Mouse (Mus musculus): ENCODE data around the gene Foxl2. TPM values are rescaled to one million over a fixed set of nuclear protein-coding genes. Genes with fewer than 3 reads are reported as not detected.

The Foxl2 gene
- total RNA-seq, 2 experiments from 2014 or later, result not detected

GRCm38 (mm10) chr9:98961591-98962477 lies 6.7 kb downstream of the Foxl2 start:
- ATAC-seq (replicated peaks; ENCODE audit: low FRiP score, poor library complexity, severe bottlenecking), result no peak

GRCm38 (mm10) chr9:98962478-98963142 lies 7.5 kb downstream of the Foxl2 start:
- ATAC-seq (replicated peaks; ENCODE audit: low FRiP score, poor library complexity, severe bottlenecking), result no peak

- ATAC-seq (replicated peaks; ENCODE audit: low FRiP score, poor library complexity, severe bottlenecking), result no peak
Observed at GRCm38 (mm10) chr9:98963661-98964060, 8.6 kb downstream of the Foxl2 start.

GRCm38 (mm10) chr9:98965084-98965483 lies 10.0 kb downstream of the Foxl2 start:
- no peak for ATAC-seq (replicated peaks; ENCODE audit: low FRiP score, poor library complexity, severe bottlenecking)

GRCm38 (mm10) chr9:98973101-98973521 lies 18.0 kb downstream of the Foxl2 start:
- ATAC-seq (replicated peaks; ENCODE audit: low FRiP score, poor library complexity, severe bottlenecking), result no peak

GRCm38 (mm10) chr9:98973561-98973960 lies 18.5 kb downstream of the Foxl2 start:
- ATAC-seq (replicated peaks; ENCODE audit: low FRiP score, poor library complexity, severe bottlenecking), result no peak

- no peak for ATAC-seq (replicated peaks; ENCODE audit: low FRiP score, poor library complexity, severe bottlenecking)
Observed at GRCm38 (mm10) chr9:98974898-98975297, 19.8 kb downstream of the Foxl2 start.

- ATAC-seq (replicated peaks; ENCODE audit: low FRiP score, poor library complexity, severe bottlenecking), result no peak
Observed at GRCm38 (mm10) chr9:98976081-98976480, 21.0 kb downstream of the Foxl2 start.

- ATAC-seq (replicated peaks; ENCODE audit: low FRiP score, poor library complexity, severe bottlenecking), result no peak
Observed at GRCm38 (mm10) chr9:98976520-98976919, 21.4 kb downstream of the Foxl2 start.

- peak; percentile 90 for ATAC-seq (replicated peaks; ENCODE audit: low FRiP score, poor library complexity, severe bottlenecking)
Observed at GRCm38 (mm10) chr9:98979431-98980416, 24.6 kb downstream of the Foxl2 start.

GRCm38 (mm10) chr9:98985800-98986475 lies 30.9 kb downstream of the Foxl2 start, which contains the start of gene Faim:
TSS of gene Faim (plus strand) at chr9:98986373.
- peak; percentile 97 for ATAC-seq (replicated peaks; ENCODE audit: low FRiP score, poor library complexity, severe bottlenecking)

GRCm38 (mm10) chr9:98986476-98987096 lies 31.5 kb downstream of the Foxl2 start:
- no peak for ATAC-seq (replicated peaks; ENCODE audit: low FRiP score, poor library complexity, severe bottlenecking)

GRCm38 (mm10) chr9:98987131-98987530 lies 32.0 kb downstream of the Foxl2 start:
- ATAC-seq (replicated peaks; ENCODE audit: low FRiP score, poor library complexity, severe bottlenecking), result no peak

GRCm38 (mm10) chr9:98994103-98994502 lies 39.0 kb downstream of the Foxl2 start:
- no peak for ATAC-seq (replicated peaks; ENCODE audit: low FRiP score, poor library complexity, severe bottlenecking)

- no peak for ATAC-seq (replicated peaks; ENCODE audit: low FRiP score, poor library complexity, severe bottlenecking)
Observed at GRCm38 (mm10) chr9:98999881-99000339, 44.8 kb downstream of the Foxl2 start.

- ATAC-seq (replicated peaks; ENCODE audit: low FRiP score, poor library complexity, severe bottlenecking), result no peak
Observed at GRCm38 (mm10) chr9:99001326-99001725, 46.2 kb downstream of the Foxl2 start.
